Mouse (Mus musculus): ENCODE results near the gene Ldhal6b. TPM values are rescaled to one million over a fixed set of nuclear protein-coding genes. Genes with fewer than 3 reads are reported as not detected.

Gene Ldhal6b
- total RNA-seq, 2 experiments from 2014 or later, result 1.4 TPM; not detected in 1

GRCm38 (mm10) chr17:5377151-5377929, 41.2 kb downstream of the Ldhal6b start:
- 0 out of 2 replicates have a peak, but pooled peaks have one; percentile 7 for ATAC-seq (replicated peaks; ENCODE audit: low FRiP score, low TSS enrichment, poor library complexity, severe bottlenecking)

GRCm38 (mm10) chr17:5372951-5373350, 45.6 kb downstream of the Ldhal6b start:
- no peak for ATAC-seq (replicated peaks; ENCODE audit: low FRiP score, low TSS enrichment, poor library complexity, severe bottlenecking)

GRCm38 (mm10) chr17:5371521-5371920, 47.0 kb downstream of the Ldhal6b start:
- ATAC-seq (replicated peaks; ENCODE audit: low FRiP score, low TSS enrichment, poor library complexity, severe bottlenecking), result no peak

- no peak for ATAC-seq (replicated peaks; ENCODE audit: low FRiP score, low TSS enrichment, poor library complexity, severe bottlenecking)
Observed at GRCm38 (mm10) chr17:5371032-5371431, 47.5 kb downstream of the Ldhal6b start.

Other genes starting within 250 kb of the Ldhal6b start
- 39.4 and 43.1 TPM in 2 replicates for gene Tmem242, start 21.5 kb upstream of the Ldhal6b start, total RNA-seq (2014; fragmentation: Nextera tagmentation)
- 31.2 and 34.8 TPM in 2 replicates for gene Tmem242, start 21.5 kb upstream of the Ldhal6b start, total RNA-seq (2017)
- gene Zdhhc14, start 73.8 kb upstream of the Ldhal6b start, total RNA-seq (2014; fragmentation: Nextera tagmentation), result 17.2 and 19.2 TPM in 2 replicates
- 7.0 and 9.8 TPM in 2 replicates for gene Zdhhc14, start 73.8 kb upstream of the Ldhal6b start, total RNA-seq (2017)